Mouse (Mus musculus) spleen, adult 2 months (tissue): Measurements from ENCODE around the gene Fahd1. TPM values are rescaled to one million over a fixed set of nuclear protein-coding genes. Genes with fewer than 3 reads are reported as not detected.

ENCODE experiments used
- DNase-seq, 2 experiments: peaks; one replicate each; pipeline versions ENCODE4 v3.0.0 to v3.0.0-alpha.2; 2012 to 2021; ENCODE audit warnings: low spot score in 2 of 2, low read depth in 1 of 2
- H3K27ac ChIP-seq: fragments of 200-500 bp; 2 replicates; pipeline ENCODE4 v1.5.1; 2012; ENCODE audit warnings: low read length, inconsistent platforms; ENCODE audit not compliant: insufficient read depth
- H3K27me3 ChIP-seq: fragments of 200-500 bp; 2 replicates; pipeline ENCODE4 v1.6.1; 2012; ENCODE audit warnings: mild to moderate bottlenecking, moderate library complexity, low read length, inconsistent platforms; ENCODE audit not compliant: control insufficient read depth, insufficient read depth
- H3K36me3 ChIP-seq: fragments of 200-500 bp; 2 replicates; pipeline ENCODE4 v1.6.1; 2012; ENCODE audit warnings: mild to moderate bottlenecking, low read length, inconsistent platforms; ENCODE audit not compliant: control insufficient read depth, insufficient read depth
- H3K4me1 ChIP-seq: fragments of 200-500 bp; 2 replicates; pipeline ENCODE4 v1.6.1; 2011; ENCODE audit warnings: inconsistent platforms; ENCODE audit not compliant: control insufficient read depth, insufficient read depth, insufficient read length
- H3K4me3 ChIP-seq: fragments of 200-500 bp; 2 replicates; pipeline ENCODE4 v1.5.1; 2011; ENCODE audit warnings: mild to moderate bottlenecking, inconsistent platforms; ENCODE audit not compliant: insufficient read depth, insufficient read length; ENCODE audit errors: extremely low read depth
- CTCF ChIP-seq: fragments of 200-500 bp; IDR thresholded peaks from 2 replicates; pipeline ENCODE4 v1.5.1; 2011; ENCODE audit warnings: mild to moderate bottlenecking, inconsistent platforms; ENCODE audit not compliant: insufficient read depth, insufficient read length, insufficient replicate concordance; ENCODE audit errors: extremely low read depth
- POLR2A ChIP-seq: fragments of 200-500 bp; IDR thresholded peaks from 2 replicates; pipeline ENCODE4 v1.6.1; 2011; ENCODE audit warnings: low read depth, low read length, inconsistent platforms
- WGBS: fragments of 180-500 bp; shearing (Covaris S2); methylation state at CpG from one replicate; pipeline ENCODE4 v1.1.7; 2018; 5-methylcytosine and 5-hydroxymethylcytosine counted together
- polyA plus RNA-seq: library from polyadenylated mRNA; depleted of rRNA; stranded (reverse); fragments of >200 nt; gene quantifications from 2 replicates; pipeline ENCODE4 v1.2.3, GENCODE M21; 2012; rRNA removed

Fahd1 gene
- polyA plus RNA-seq, 1 experiment = 7.7 TPM

DNA sequence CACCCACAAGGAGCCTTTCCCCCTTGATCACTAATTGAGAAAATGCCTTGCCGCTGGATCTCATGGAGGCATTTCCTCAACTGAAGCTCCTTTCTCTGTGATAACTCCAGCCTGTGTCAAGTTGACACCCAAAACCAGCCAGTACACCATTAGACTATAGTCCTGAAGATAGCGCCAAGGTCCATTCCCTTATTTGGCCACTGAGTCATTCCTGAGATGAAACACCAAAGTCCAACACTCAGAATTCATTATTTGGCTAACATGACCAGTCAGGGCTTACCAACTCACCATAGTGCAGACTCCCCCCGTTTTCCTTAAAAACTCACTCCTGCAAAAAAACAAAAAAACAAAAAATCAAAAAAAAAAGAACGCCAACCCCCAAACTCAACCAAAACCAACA lies 50.7 kb downstream of the Fahd1 start:
- TF ChIP-seq POLR2A (no peak), CTCF (no peak)
- Histone ChIP-seq H3K27ac (no peak overlapping the region), H3K36me3 (no peaks in the 10 kb centered on the region), H3K27me3 (peaks cover 6% of the 10 kb centered on the region), H3K4me3 (no peak overlapping the region), H3K4me1 (peaks cover 9% of the 10 kb centered on the region; the same call in 1 of the 2 replicates)
- DNase-seq = no peak
- 93% methylated on average over 4 of the region's 4 CpGs for WGBS

Other genes starting within 250 kb of the Fahd1 start
- gene Tsc2, start 217.7 kb downstream of the Fahd1 start, polyA plus RNA-seq = 86.1 and 90.2 TPM in 2 replicates
- 7.1 and 8.1 TPM in 2 replicates for gene Nthl1, start 217.7 kb downstream of the Fahd1 start, polyA plus RNA-seq
- gene Slc9a3r2, start 200.0 kb downstream of the Fahd1 start, polyA plus RNA-seq = 62.2 and 66.7 TPM in 2 replicates
- 0.71 and 1.7 TPM in 2 replicates for gene Npw, start 191.9 kb downstream of the Fahd1 start, polyA plus RNA-seq
- 59.7 and 77.0 TPM in 2 replicates for gene Zfp598, start 180.7 kb downstream of the Fahd1 start, polyA plus RNA-seq
- 0.20 and 0.23 TPM in 2 replicates for gene Syngr3, start 160.4 kb downstream of the Fahd1 start, polyA plus RNA-seq
- 13.8 and 26.7 TPM in 2 replicates for gene Gfer, start 154.2 kb downstream of the Fahd1 start, polyA plus RNA-seq
- gene Noxo1, start 154.1 kb downstream of the Fahd1 start, polyA plus RNA-seq = 6.8 and 7.5 TPM in 2 replicates
- 52.5 and 59.8 TPM in 2 replicates for gene Tbl3, start 142.7 kb downstream of the Fahd1 start, polyA plus RNA-seq
- 0.41 and 0.86 TPM in 2 replicates for gene Rnf151, start 132.3 kb downstream of the Fahd1 start, polyA plus RNA-seq
- 2,560 and 3,342 TPM in 2 replicates for gene Rps2, start 132.2 kb downstream of the Fahd1 start, polyA plus RNA-seq
- gene Ndufb10, start 125.9 kb downstream of the Fahd1 start, polyA plus RNA-seq = 91.1 and 135 TPM in 2 replicates
- not detected in 2 replicates for gene Rpl3l, start 122.5 kb downstream of the Fahd1 start, polyA plus RNA-seq
- gene Msrb1, start 113.7 kb downstream of the Fahd1 start, polyA plus RNA-seq = 56.7 and 66.9 TPM in 2 replicates
- gene Hs3st6, start 97.4 kb downstream of the Fahd1 start, polyA plus RNA-seq = 0.42 and 0.45 TPM in 2 replicates
- gene Meiob, start 46.1 kb downstream of the Fahd1 start, polyA plus RNA-seq = not detected in 2 replicates
- 142 and 147 TPM in 2 replicates for gene Hagh, start 10.2 kb downstream of the Fahd1 start, polyA plus RNA-seq
- gene Igfals, start 15.6 kb upstream of the Fahd1 start, polyA plus RNA-seq = 1.1 and 1.9 TPM in 2 replicates
- gene Nubp2, start 36.0 kb upstream of the Fahd1 start, polyA plus RNA-seq = 43.5 and 47.2 TPM in 2 replicates
- 76.9 and 112 TPM in 2 replicates for gene Spsb3, start 36.3 kb upstream of the Fahd1 start, polyA plus RNA-seq
- gene Eme2, start 44.7 kb upstream of the Fahd1 start, polyA plus RNA-seq = 35.2 and 45.9 TPM in 2 replicates
- gene Mrps34, start 44.8 kb upstream of the Fahd1 start, polyA plus RNA-seq = 68.9 and 106 TPM in 2 replicates
- gene Nme3, start 46.1 kb upstream of the Fahd1 start, polyA plus RNA-seq = 45.3 and 54.4 TPM in 2 replicates
- gene Mapk8ip3, start 86.6 kb upstream of the Fahd1 start, polyA plus RNA-seq = 127 and 135 TPM in 2 replicates
- gene Jpt2, start 110.3 kb upstream of the Fahd1 start, polyA plus RNA-seq = 8.6 and 10.5 TPM in 2 replicates
- gene Cramp1l, start 165.4 kb upstream of the Fahd1 start, polyA plus RNA-seq = 12.6 and 15.3 TPM in 2 replicates
- gene Ift140, start 165.7 kb upstream of the Fahd1 start, polyA plus RNA-seq = 31.5 and 33.2 TPM in 2 replicates
- gene Tmem204, start 233.2 kb upstream of the Fahd1 start, polyA plus RNA-seq = 37.6 and 46.7 TPM in 2 replicates